Mouse (Mus musculus) WW6 (cell line): Measurements from ENCODE around the gene Fam71f1.
"Not testable (repeated sequence)": the region's sequence is repeated elsewhere in the genome, so short reads cannot be mapped to it uniquely, and the experiment has no call there.

Experiments
- DNase-seq: peaks from one replicate; pipeline ENCODE4 v3.0.0-alpha.2; 2013; ENCODE audit warnings: low read depth, low spot score

Gene Fam71f1

GRCm38 (mm10) chr6:29326961-29327360, 8.0 kb downstream of the Fam71f1 start:
- DNase-seq, result no peak

- DNase-seq, result no peak
Observed at GRCm38 (mm10) chr6:29329514-29329913, 10.6 kb downstream of the Fam71f1 start.

- DNase-seq, result not testable (repeated sequence)
Observed at GRCm38 (mm10) chr6:29346512-29346911, 27.6 kb downstream of the Fam71f1 start.

GRCm38 (mm10) chr6:29347189-29347588, 28.2 kb downstream of the Fam71f1 start:
- no peak for DNase-seq

- DNase-seq, result peak; percentile 94
Observed at GRCm38 (mm10) chr6:29347665-29348370, 28.9 kb downstream of the Fam71f1 start, which contains the start of gene Calu. Gene Calu (plus strand): TSS chr6:29348069.

- no peak for DNase-seq
Observed at GRCm38 (mm10) chr6:29348371-29348724, 29.4 kb downstream of the Fam71f1 start.

GRCm38 (mm10) chr6:29351613-29352012, 32.7 kb downstream of the Fam71f1 start:
- no peak for DNase-seq

- no peak for DNase-seq
Observed at GRCm38 (mm10) chr6:29352816-29353215, 33.9 kb downstream of the Fam71f1 start.

GRCm38 (mm10) chr6:29359386-29359785, 40.4 kb downstream of the Fam71f1 start:
- no peak for DNase-seq

GRCm38 (mm10) chr6:29360211-29360610, 41.3 kb downstream of the Fam71f1 start:
- no peak for DNase-seq

GRCm38 (mm10) chr6:29362246-29363128, 43.5 kb downstream of the Fam71f1 start:
- DNase-seq, result no peak

GRCm38 (mm10) chr6:29363129-29363515, 44.2 kb downstream of the Fam71f1 start:
- no peak for DNase-seq

- no peak for DNase-seq
Observed at GRCm38 (mm10) chr6:29365277-29365676, 46.3 kb downstream of the Fam71f1 start.

GRCm38 (mm10) chr6:29377386-29377785, 58.4 kb downstream of the Fam71f1 start:
- DNase-seq, result no peak

- DNase-seq, result no peak
Observed at GRCm38 (mm10) chr6:29378678-29379077, 59.7 kb downstream of the Fam71f1 start.

GRCm38 (mm10) chr6:29379954-29380353, 61.0 kb downstream of the Fam71f1 start:
- no peak for DNase-seq

- no peak for DNase-seq
Observed at GRCm38 (mm10) chr6:29382442-29382841, 63.5 kb downstream of the Fam71f1 start.
